Mouse (Mus musculus): ENCODE data around the gene Mpv17.

- no peak for TF ChIP-seq CTCF (IDR thresholded peaks at IDR 0.05; ENCODE audit: borderline replicate concordance, control insufficient read depth, extremely low read depth, insufficient read depth, low read length, poor library complexity)
- TF ChIP-seq POLR2A (IDR thresholded peaks at IDR 0.05; ENCODE audit: control insufficient read depth, extremely low read depth, insufficient read depth, low read length, poor library complexity) = no peak
Measured at GRCm38 (mm10) chr5:31198616-31199320, 44.7 kb upstream of the Mpv17 start.
